8 mouse cellular contexts compared by ENCODE assay signal in genomic region chr5:114822796-114823688, GRCm38 (mm10). TPM values are rescaled to one million over a fixed set of nuclear protein-coding genes. Genes with fewer than 3 reads are reported as not detected.
DNase-seq lines count a peak whose midpoint lies in the region; ATAC-seq and TF ChIP-seq lines count a peak whose summit lies in the region.

Gene 1500011B03Rik (minus strand): TSS chr5:114823468.

- peaks cover 25% of the 10 kb centered on the region for H3K4me1 ChIP-seq in forebrain, embryonic 10.5 days
- peaks cover 3% of the 10 kb centered on the region; the same call in 1 of the 2 replicates for H3K4me1 ChIP-seq in heart, embryonic 16.5 days (ENCODE audit: control insufficient read depth, insufficient read depth, low read length)
- peaks cover 8% of the 10 kb centered on the region for H3K4me1 ChIP-seq in liver, embryonic 16.5 days (ENCODE audit: control insufficient read depth, low read depth, low read length)
- 0 out of 2 replicates have a peak, but pooled peaks cover 6% of the 10 kb centered on the region for H3K4me1 ChIP-seq in neural tube, embryonic 12.5 days
- H3K4me1 ChIP-seq in stomach, postnatal 0 days (replicated peaks; ENCODE audit: control insufficient read depth, insufficient read depth), result no peaks in the 10 kb centered on the region

- no peak for TF ChIP-seq EP300 in stomach, postnatal 0 days (optimal IDR thresholded peaks at IDR 0.05)

- ATAC-seq in CD4-positive, CD25-positive, alpha-beta regulatory T cell, adult 4 months, result peak; percentile 59
- peak; percentile 81 for ATAC-seq in heart, embryonic 16.5 days (replicated peaks; ENCODE audit: extremely low read depth, insufficient read depth, low FRiP score)
- ATAC-seq in liver, embryonic 16.5 days (ENCODE audit: low read depth), result peak; percentile 52
- peak; percentile 91 for ATAC-seq in neural tube, embryonic 12.5 days (ENCODE audit: low FRiP score, low read depth)
- peak; percentile 78 for ATAC-seq in stomach, postnatal 0 days (ENCODE audit: low FRiP score, low TSS enrichment)

- H3K36me3 ChIP-seq in forebrain, embryonic 10.5 days (replicated peaks), result peaks cover 28% of the 10 kb centered on the region
- 0 out of 2 replicates have a peak, but pooled peaks cover 3% of the 10 kb centered on the region for H3K36me3 ChIP-seq in heart, embryonic 16.5 days (ENCODE audit: control insufficient read depth, insufficient read depth)
- H3K36me3 ChIP-seq in liver, embryonic 16.5 days (ENCODE audit: control insufficient read depth, insufficient read depth), result no peaks in the 10 kb centered on the region
- H3K36me3 ChIP-seq in neural tube, embryonic 12.5 days, result 0 out of 2 replicates have a peak, but pooled peaks cover 5% of the 10 kb centered on the region
- H3K36me3 ChIP-seq in stomach, postnatal 0 days (ENCODE audit: control insufficient read depth, insufficient read depth, low read length), result no peaks in the 10 kb centered on the region

- no peaks in the 10 kb centered on the region for H3K27me3 ChIP-seq in forebrain, embryonic 10.5 days (ENCODE audit: poor library complexity, severe bottlenecking)
- H3K27me3 ChIP-seq in heart, embryonic 16.5 days (ENCODE audit: control insufficient read depth, insufficient read depth, low read length), result no peaks in the 10 kb centered on the region
- H3K27me3 ChIP-seq in liver, embryonic 16.5 days (ENCODE audit: control insufficient read depth, insufficient read depth, low read depth, low read length), result no peaks in the 10 kb centered on the region
- no peaks in the 10 kb centered on the region for H3K27me3 ChIP-seq in neural tube, embryonic 12.5 days (replicated peaks)
- H3K27me3 ChIP-seq in stomach, postnatal 0 days (ENCODE audit: control insufficient read depth, insufficient read depth, low read length), result no peaks in the 10 kb centered on the region

- H3K27ac ChIP-seq in forebrain, embryonic 10.5 days, result peak within 1 kb of the TSS; percentile 95
- peak within 1 kb of the TSS; percentile 58 for H3K27ac ChIP-seq in heart, embryonic 16.5 days (ENCODE audit: low read length)
- peak within 1 kb of the TSS; percentile 57; the same call in 1 of the 2 replicates for H3K27ac ChIP-seq in liver, embryonic 16.5 days (ENCODE audit: low read length)
- peak within 1 kb of the TSS; percentile 74; the same call in 1 of the 2 replicates for H3K27ac ChIP-seq in neural tube, embryonic 12.5 days
- H3K27ac ChIP-seq in stomach, postnatal 0 days (replicated peaks), result 0 out of 2 replicates have a peak within 1 kb of the TSS, but pooled peaks have one; percentile 58

- TF ChIP-seq CTCF in stomach, postnatal 0 days (IDR thresholded peaks at IDR 0.05; ENCODE audit: low read depth), result no peak

- peak; percentile 62 for DNase-seq in c-Kit-positive CD71-negative TER-119-negative erythroid progenitor cells, embryonic 14.5 days (ENCODE audit: low read depth)
- peak; percentile 90 for DNase-seq in forebrain, embryonic 10.5 days (ENCODE audit: extremely low spot score, low spot score)
- peak; percentile 62 to 87 for DNase-seq in kidney, postnatal 36 days
- DNase-seq in stomach, postnatal 0 days (ENCODE audit: low spot score), result peak; percentile 80

- peaks cover 18% of the 10 kb centered on the region; the same call in 1 of the 2 replicates for H3K9me3 ChIP-seq in forebrain, embryonic 10.5 days
- H3K9me3 ChIP-seq in heart, embryonic 16.5 days (replicated peaks; ENCODE audit: control insufficient read depth, low read length), result peaks cover 4% of the 10 kb centered on the region; the same call in 1 of the 2 replicates
- no peaks in the 10 kb centered on the region for H3K9me3 ChIP-seq in liver, embryonic 16.5 days (replicated peaks; ENCODE audit: control insufficient read depth, low read length)
- no peaks in the 10 kb centered on the region for H3K9me3 ChIP-seq in neural tube, embryonic 12.5 days
- H3K9me3 ChIP-seq in stomach, postnatal 0 days (ENCODE audit: control insufficient read depth, low read length), result no peaks in the 10 kb centered on the region

- H3K9ac ChIP-seq in heart, embryonic 16.5 days (ENCODE audit: low read length), result peak within 1 kb of the TSS; percentile 64
- peak within 1 kb of the TSS; percentile 68 for H3K9ac ChIP-seq in liver, embryonic 16.5 days (ENCODE audit: low read depth, low read length)
- peak within 1 kb of the TSS; percentile 89 for H3K9ac ChIP-seq in neural tube, embryonic 12.5 days
- H3K9ac ChIP-seq in stomach, postnatal 0 days (ENCODE audit: low read length), result peak within 1 kb of the TSS; percentile 67

- WGBS in forebrain, embryonic 10.5 days, result 8% methylated on average over 53 of the region's 53 CpGs
- WGBS in heart, embryonic 16.5 days, result 9% methylated on average over 53 of the region's 53 CpGs
- 9% methylated on average over 53 of the region's 53 CpGs for WGBS in liver, embryonic 16.5 days (ENCODE audit: insufficient replicate concordance)
- WGBS in neural tube, embryonic 12.5 days, result 7% methylated on average over 53 of the region's 53 CpGs
- 10% methylated on average over 48 of the region's 53 CpGs for WGBS in stomach, postnatal 0 days

- H3K4me2 ChIP-seq in heart, embryonic 16.5 days (ENCODE audit: low read depth, low read length), result peak within 1 kb of the TSS; percentile 70
- peak within 1 kb of the TSS; percentile 96 for H3K4me2 ChIP-seq in liver, embryonic 16.5 days (ENCODE audit: low read depth, low read length)
- peak within 1 kb of the TSS; percentile 65 for H3K4me2 ChIP-seq in neural tube, embryonic 12.5 days (replicated peaks)
- H3K4me2 ChIP-seq in stomach, postnatal 0 days (replicated peaks; ENCODE audit: low read depth), result peak within 1 kb of the TSS; percentile 68

- H3K4me3 ChIP-seq in forebrain, embryonic 10.5 days, result peak within 1 kb of the TSS; percentile 91
- H3K4me3 ChIP-seq in heart, embryonic 16.5 days (ENCODE audit: low read length), result peak within 1 kb of the TSS; percentile 68
- peak within 1 kb of the TSS; percentile 80 for H3K4me3 ChIP-seq in liver, embryonic 16.5 days (ENCODE audit: low read depth, low read length)
- peak within 1 kb of the TSS; percentile 81 for H3K4me3 ChIP-seq in neural tube, embryonic 12.5 days
- peak within 1 kb of the TSS; percentile 58 for H3K4me3 ChIP-seq in stomach, postnatal 0 days (ENCODE audit: low read depth, low read length)

RNA-seq across cellular contexts. Expression of gene 1500011B03Rik, which starts in this region (rescaled TPM):
- 10 to 100 TPM; 51.9 to 57.3 TPM for polyA plus RNA-seq in CD4-positive, CD25-positive, alpha-beta regulatory T cell, adult 4 months (2017; shearing (Covaris generic))
- 118 and 119 TPM in 2 replicates for polyA plus RNA-seq in forebrain, embryonic 10.5 days (2016; fragmentation: Nextera tagmentation; extraction: Ambion mirVana)
- 41.8 and 48.5 TPM in 2 replicates for polyA plus RNA-seq in heart, embryonic 16.5 days (2015; fragmentation: Nextera tagmentation; extraction: Ambion mirVana)
- 19.4 and 22.7 TPM in 2 replicates for polyA plus RNA-seq in liver, embryonic 16.5 days (2015; fragmentation: Nextera tagmentation; extraction: Ambion mirVana)
- polyA plus RNA-seq in neural tube, embryonic 12.5 days (2016; fragmentation: Nextera tagmentation; extraction: Ambion mirVana), result 190 and 192 TPM in 2 replicates
- polyA plus RNA-seq in stomach, postnatal 0 days (2015; fragmentation: Nextera tagmentation; extraction: Ambion mirVana), result 110 and 118 TPM in 2 replicates

Comparison
In these comparisons a context has a peak if more than half of its experiments do, and no peak if none do; other contexts are left out.
1. Peak in every context shown above with its lines: DNase-seq, ATAC-seq, H3K4me3 ChIP-seq and H3K27ac ChIP-seq.